Comparison of ENCODE assay signal across 13 mouse cellular contexts in the genomic region with DNA sequence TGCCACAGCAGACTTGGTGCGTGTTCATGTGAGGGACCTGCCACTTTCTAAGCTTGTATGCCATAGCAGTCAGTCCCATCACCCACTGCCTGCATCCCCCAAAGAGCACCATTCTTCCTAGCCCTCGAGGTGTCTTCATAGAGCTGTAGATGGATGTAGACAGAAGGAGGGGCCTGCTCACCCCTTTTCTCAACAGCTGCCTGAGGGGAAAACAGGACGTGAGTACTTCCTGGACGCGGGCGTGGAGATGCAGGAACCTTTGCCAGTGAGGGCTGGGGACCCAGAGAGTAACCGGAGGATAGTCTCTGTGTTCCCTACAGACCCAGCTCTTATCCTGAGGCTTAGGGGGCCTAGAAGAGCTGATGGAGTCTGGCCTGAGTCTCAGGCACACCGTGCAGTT. TPM values are rescaled to one million over a fixed set of nuclear protein-coding genes. Genes with fewer than 3 reads are reported as not detected.
A peak's percentile ranks its signal among the peaks of the same experiment; 100 is the strongest.
DNase-seq lines count a peak whose midpoint lies in the region; ATAC-seq and TF ChIP-seq lines count a peak whose summit lies in the region.
"Had no signal": no experiment of that assay in that cellular context is flagged by ENCODE, and none has a peak within 500 bp of the region (broad histone marks: within the 10 kb centered on the region; RNA-seq: fewer than 3 reads in every experiment).

No protein-coding gene starts in this region.

- H3K36me3 ChIP-seq in heart, embryonic 11.5 days (ENCODE audit: control insufficient read depth, insufficient read depth, low read length): no peaks in the 10 kb centered on the region
- no peaks in the 10 kb centered on the region for H3K36me3 ChIP-seq in lung, postnatal 0 days (ENCODE audit: insufficient read depth, low read length)
- no peaks in the 10 kb centered on the region for H3K36me3 ChIP-seq in forebrain, embryonic 13.5 days (ENCODE audit: poor library complexity, severe bottlenecking)
- H3K36me3 ChIP-seq: heart, embryonic 15.5 days; midbrain, embryonic 13.5 days had no signal

- H3K27ac ChIP-seq in heart, embryonic 11.5 days (ENCODE audit: low read depth, low read length): no peak overlapping the region
- H3K27ac ChIP-seq in lung, postnatal 0 days (ENCODE audit: low read length): no peak overlapping the region
- no peak overlapping the region for H3K27ac ChIP-seq in forebrain, embryonic 13.5 days
- H3K27ac ChIP-seq: heart, embryonic 15.5 days; midbrain, embryonic 13.5 days had no signal

- H3K27me3 ChIP-seq in heart, embryonic 11.5 days (ENCODE audit: control insufficient read depth, insufficient read depth, low read length): peaks cover 23% of the 10 kb centered on the region
- H3K27me3 ChIP-seq in lung, postnatal 0 days (replicated peaks; ENCODE audit: insufficient read depth, low read length): 0 out of 2 replicates have a peak, but pooled peaks cover 2% of the 10 kb centered on the region
- H3K27me3 ChIP-seq in forebrain, embryonic 13.5 days: peaks cover 18% of the 10 kb centered on the region

- 55% methylated on average over 8 of the region's 8 CpGs for WGBS in heart, embryonic 11.5 days (ENCODE audit: insufficient replicate concordance)
- 33% methylated on average over 8 of the region's 8 CpGs for whole genome bisulfite sequencing in lung, postnatal 0 days
- 78% methylated on average over 8 of the region's 8 CpGs for whole genome bisulfite sequencing in forebrain, embryonic 13.5 days

- no peak overlapping the region for H3K4me2 ChIP-seq in heart, embryonic 11.5 days
- no peak overlapping the region for H3K4me2 ChIP-seq in lung, postnatal 0 days (replicated peaks; ENCODE audit: low read depth, low read length)
- no peak overlapping the region for H3K4me2 ChIP-seq in forebrain, embryonic 13.5 days
- H3K4me2 ChIP-seq: heart, embryonic 15.5 days; midbrain, embryonic 13.5 days had no signal

- no peaks in the 10 kb centered on the region for H3K9me3 ChIP-seq in heart, embryonic 11.5 days (replicated peaks; ENCODE audit: control insufficient read depth, low read length)
- H3K9me3 ChIP-seq in lung, postnatal 0 days (ENCODE audit: low read length): no peaks in the 10 kb centered on the region
- H3K9me3 ChIP-seq in forebrain, embryonic 13.5 days (replicated peaks): no peaks in the 10 kb centered on the region
- H3K9me3 ChIP-seq: heart, embryonic 15.5 days; midbrain, embryonic 13.5 days had no signal

- DNase-seq in heart, adult 11 months: peak; percentile 98
- peak; percentile 48 for DNase-seq in lung, postnatal 0 days (ENCODE audit: low spot score)
- DNase-seq in lung, postnatal 14 days: no peak
- peak; percentile 43 to 50 for DNase-seq in heart, postnatal 36 days
- DNase-seq in thymus, postnatal 0 days (ENCODE audit: low spot score): peak; percentile 43
- DNase-seq in left cerebral cortex, adult 11 months (ENCODE audit: low spot score): no peak
- DNase-seq: liver had no signal

- intact Hi-C loops in heart, postnatal 36 days (cut with DNase I): no loop called here

- H3K9ac ChIP-seq in heart, embryonic 11.5 days (ENCODE audit: low read depth, low read length): no peak overlapping the region
- no peak overlapping the region for H3K9ac ChIP-seq in lung, postnatal 0 days (replicated peaks; ENCODE audit: low read depth)
- H3K9ac ChIP-seq in forebrain, embryonic 13.5 days: no peak overlapping the region
- H3K9ac ChIP-seq: heart, embryonic 15.5 days; midbrain, embryonic 13.5 days had no signal

- no peak for TF ChIP-seq CTCF in lung, postnatal 0 days (IDR thresholded peaks at IDR 0.05)

- H3K4me3 ChIP-seq in heart, embryonic 11.5 days (ENCODE audit: low read depth, low read length): no peak overlapping the region
- H3K4me3 ChIP-seq in lung, postnatal 0 days (ENCODE audit: low read depth, low read length): no peak overlapping the region
- no peak overlapping the region for H3K4me3 ChIP-seq in forebrain, embryonic 13.5 days
- H3K4me3 ChIP-seq: heart, embryonic 15.5 days; midbrain, embryonic 13.5 days had no signal

- peaks cover 9% of the 10 kb centered on the region; the same call in 1 of the 2 replicates for H3K4me1 ChIP-seq in heart, embryonic 11.5 days (ENCODE audit: control insufficient read depth, insufficient read depth, low read length)
- no peaks in the 10 kb centered on the region; the same call in 1 of the 2 replicates for H3K4me1 ChIP-seq in lung, postnatal 0 days (ENCODE audit: insufficient read depth, low read depth, low read length)
- H3K4me1 ChIP-seq in forebrain, embryonic 13.5 days: peaks cover 41% of the 10 kb centered on the region

- ATAC-seq in heart, embryonic 11.5 days (replicated peaks; ENCODE audit: insufficient number of reproducible peaks, low FRiP score, low TSS enrichment): no peak
- ATAC-seq in lung, postnatal 0 days: no peak; the same call in 1 of the 2 replicates
- no peak for ATAC-seq in forebrain, embryonic 13.5 days
- ATAC-seq: forebrain, embryonic 16.5 days; midbrain, embryonic 13.5 days had no signal

- TF ChIP-seq EP300 in lung, postnatal 0 days (IDR thresholded peaks at IDR 0.05): no peak

RNA-seq across cellular contexts. Expression of a gene that starts 36.3 kb away (rescaled TPM):
- polyA plus RNA-seq in heart, embryonic 11.5 days (2014; fragmentation: Nextera tagmentation; extraction: Ambion mirVana): 5.8 and 5.9 TPM in 2 replicates
- 3.2 and 4.3 TPM in 2 replicates for polyA plus RNA-seq in lung, postnatal 0 days (2015; fragmentation: Nextera tagmentation; extraction: Ambion mirVana)
- 10 to 100 TPM; 51.8 to 74.3 TPM for total RNA-seq in heart, postnatal 36 days (2021)
- 5.7 and 7.9 TPM in 2 replicates for polyA plus RNA-seq in thymus, postnatal 0 days (2015; fragmentation: Nextera tagmentation; extraction: Ambion mirVana)
- 26.2 and 32.2 TPM in 2 replicates for polyA plus RNA-seq in forebrain, embryonic 13.5 days (2015; fragmentation: Nextera tagmentation; extraction: Ambion mirVana)

RNA-seq across cellular contexts. Expression of a gene that starts 47.1 kb away (rescaled TPM):
- polyA plus RNA-seq in heart, embryonic 11.5 days (2014; fragmentation: Nextera tagmentation; extraction: Ambion mirVana): 0.89 TPM in 1 of 2 replicates, not detected in the other
- 4.0 and 4.2 TPM in 2 replicates for polyA plus RNA-seq in lung, postnatal 0 days (2015; fragmentation: Nextera tagmentation; extraction: Ambion mirVana)
- total RNA-seq in heart, postnatal 36 days (2021): not detected
- 1.1 TPM in 1 of 2 replicates, not detected in the other for polyA plus RNA-seq in thymus, postnatal 0 days (2015; fragmentation: Nextera tagmentation; extraction: Ambion mirVana)
- not detected in 2 replicates for polyA plus RNA-seq in forebrain, embryonic 13.5 days (2015; fragmentation: Nextera tagmentation; extraction: Ambion mirVana)
- polyA plus RNA-seq: C2C12; forebrain, embryonic 16.5 days; heart, embryonic 15.5 days; midbrain, embryonic 13.5 days had no signal

Comparison
In these comparisons a context has a peak if more than half of its experiments do, and no peak if none do; other contexts are left out.
1. DNase-seq: peak in heart, adult 11 months (single experiment), lung, postnatal 0 days (single experiment), heart, postnatal 36 days (2 of 2) and thymus, postnatal 0 days (single experiment); none in lung, postnatal 14 days (single experiment) and left cerebral cortex, adult 11 months (single experiment).